8 mouse cellular contexts compared by ENCODE assay signal in genomic region chr11:114462755-114463374, GRCm38 (mm10).
DNase-seq lines count a peak whose midpoint lies in the region; ATAC-seq and TF ChIP-seq lines count a peak whose summit lies in the region.

No protein-coding gene starts in this region.

- peak; percentile 54 for DNase-seq in layer of hippocampus, adult 11-12 months (ENCODE audit: low spot score)
- no peak for DNase-seq in layer of hippocampus, adult 9-11 months
- peak; percentile 34 for DNase-seq in Muller cell, postnatal 12 days (ENCODE audit: inconsistent ontology term)
- peak; percentile 66 to 80 for DNase-seq in cerebellum, postnatal 25 days
- DNase-seq in heart, postnatal 10 days, result peak; percentile 73 to 79
- peak in 1 of 3 experiments; percentile 23 for DNase-seq in liver, embryonic 14.5 days (ENCODE audit: low read depth in 3 of 3, low spot score in 3 of 3)
- DNase-seq in retina, postnatal 1 day, result peak; percentile 66
- DNase-seq in c-Kit-positive CD71-positive TER-119-positive erythroid progenitor cells, embryonic 14.5 days (ENCODE audit: low spot score), result no peak

- no peak overlapping the region for H3K4me2 ChIP-seq in liver, embryonic 14.5 days (ENCODE audit: low read depth)

- ATAC-seq in liver, embryonic 14.5 days (ENCODE audit: insufficient read depth), result peak; percentile 39; the same call in 1 of the 2 replicates

- H3K4me3 ChIP-seq in liver, embryonic 14.5 days (ENCODE audit: insufficient read depth in 1 of 2, low read depth in 2 of 2, low read length in 2 of 2), result no peak overlapping the region

- WGBS in liver, embryonic 14.5 days (ENCODE audit: insufficient replicate concordance), result 8% methylated on average over 6 of the region's 6 CpGs

- no peaks in the 10 kb centered on the region for H3K9me3 ChIP-seq in liver, embryonic 14.5 days (ENCODE audit: control insufficient read depth, low read length)

- peak; percentile 85 for TF ChIP-seq CTCF in liver, embryonic 14.5 days (IDR thresholded peaks at IDR 0.05; ENCODE audit: low read depth)

- H3K36me3 ChIP-seq in liver, embryonic 14.5 days (replicated peaks; ENCODE audit: control insufficient read depth, insufficient read depth, low read depth), result no peaks in the 10 kb centered on the region

- intact Hi-C loops in heart, postnatal 10 days (cut with DNase I), result loop anchor here (5.0 to 10.0 kb wide), 2 partner anchors 268 to 596 kb away; no protein-coding TSS in a partner anchor

- H3K9ac ChIP-seq in liver, embryonic 14.5 days (replicated peaks), result no peak overlapping the region

- no peak for TF ChIP-seq EP300 in liver, embryonic 14.5 days (IDR thresholded peaks at IDR 0.05; ENCODE audit: low read depth)

- H3K27me3 ChIP-seq in liver, embryonic 14.5 days (ENCODE audit: control insufficient read depth, insufficient read depth, low read length), result no peaks in the 10 kb centered on the region

- no peak overlapping the region for H3K27ac ChIP-seq in liver, embryonic 14.5 days

- H3K4me1 ChIP-seq in liver, embryonic 14.5 days (replicated peaks; ENCODE audit: control insufficient read depth in 2 of 2, insufficient read depth in 2 of 2, low read length in 1 of 2), result peaks cover 0 to 3% of the 10 kb centered on the region in 2 experiments; a peak in 1 of 4 replicates

Comparison
In these comparisons a context has a peak if more than half of its experiments do, and no peak if none do; other contexts are left out.
1. DNase-seq: peak in layer of hippocampus, adult 11-12 months (single experiment), Muller cell, postnatal 12 days (single experiment), cerebellum, postnatal 25 days (2 of 2), heart, postnatal 10 days (2 of 2) and retina, postnatal 1 day (single experiment); none in layer of hippocampus, adult 9-11 months (single experiment) and c-Kit-positive CD71-positive TER-119-positive erythroid progenitor cells, embryonic 14.5 days (single experiment).